Mouse (Mus musculus) c-Kit-negative CD71-positive TER-119-positive erythroid progenitor cells, embryonic 14.5 days (primary cell): ENCODE results near the gene Supt3.

Experiments
- DNase-seq: peaks from one replicate; pipeline ENCODE4 v3.0.0-alpha.2; 2013; ENCODE audit warnings: low read depth, low spot score

Gene Supt3

DNA sequence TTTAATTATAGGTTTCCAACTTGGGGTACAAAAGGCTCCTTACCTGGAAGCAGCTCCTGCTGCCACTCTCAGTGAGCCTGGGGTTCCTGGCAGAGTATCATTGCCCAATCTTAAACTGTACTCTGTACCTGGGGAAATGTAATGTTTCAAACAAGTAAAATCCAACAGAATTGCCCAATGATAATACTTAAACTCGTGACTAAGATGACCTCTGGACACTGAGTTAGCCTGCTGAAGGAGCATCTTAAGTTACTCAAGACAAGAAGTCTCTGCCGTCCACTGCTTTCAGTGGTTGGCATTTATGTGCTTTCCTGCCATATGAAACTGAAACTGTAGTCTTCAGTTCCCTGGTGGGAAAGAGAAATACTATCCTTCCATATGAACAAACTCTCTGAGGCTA lies 279.9 kb downstream of the Supt3 start:
- DNase-seq: no peak

DNA sequence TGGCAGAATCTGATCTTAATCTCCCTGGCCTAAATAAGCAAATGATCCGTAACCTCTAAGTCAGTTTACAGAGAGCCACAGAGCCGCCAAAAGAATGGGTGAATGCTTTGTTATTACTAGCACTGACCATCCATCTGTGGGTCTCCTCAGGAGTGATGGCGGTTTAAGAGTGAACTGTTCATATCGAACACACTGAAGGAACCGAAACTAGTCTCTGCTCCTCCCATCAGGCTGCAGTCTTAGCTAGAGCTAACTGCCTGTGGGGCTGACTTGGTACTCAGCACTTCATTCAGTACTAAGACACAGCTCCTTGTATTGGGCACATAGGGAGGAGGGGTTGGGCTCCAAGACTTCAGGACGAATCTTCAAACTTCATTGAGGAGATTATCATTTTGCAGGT lies 280.8 kb downstream of the Supt3 start:
- no peak for DNase-seq

DNA sequence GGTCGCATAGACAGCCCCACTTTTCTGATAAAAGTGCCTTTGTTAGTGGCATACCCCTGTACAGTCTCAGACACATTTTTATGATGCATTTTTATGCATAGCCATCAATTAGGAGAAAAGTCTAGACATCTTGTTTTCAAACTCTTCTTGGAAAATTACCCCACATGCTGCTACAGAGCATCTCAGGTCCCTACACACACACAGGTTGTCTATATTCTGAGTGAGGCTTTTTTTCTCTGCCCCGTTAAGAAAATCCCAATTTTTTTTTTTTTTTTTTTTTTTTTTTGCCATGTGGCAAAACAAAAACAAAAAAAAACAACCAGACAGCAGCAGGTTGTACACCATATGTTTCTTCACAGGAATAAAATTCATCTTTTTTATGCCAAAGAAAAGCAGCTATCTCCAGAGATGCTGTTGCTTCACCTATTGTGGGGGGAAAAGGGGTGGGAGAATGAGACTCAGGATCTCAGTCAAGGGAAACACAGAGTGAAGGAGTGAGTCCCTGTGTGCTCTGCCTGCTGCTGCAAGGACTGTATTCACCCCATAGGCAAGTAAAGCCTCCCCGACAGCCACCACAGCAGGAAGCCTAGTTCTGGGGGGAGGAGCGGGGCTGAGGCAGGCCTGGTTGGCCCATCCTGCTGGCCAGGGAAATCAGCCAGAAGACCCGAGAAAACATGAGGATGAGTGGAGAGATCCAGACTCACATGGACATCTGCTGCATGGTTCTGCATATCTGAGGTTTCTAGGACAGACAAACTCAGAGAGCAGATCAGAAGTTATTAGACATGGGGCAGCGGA lies 281.8 kb downstream of the Supt3 start:
- no peak for DNase-seq

DNA sequence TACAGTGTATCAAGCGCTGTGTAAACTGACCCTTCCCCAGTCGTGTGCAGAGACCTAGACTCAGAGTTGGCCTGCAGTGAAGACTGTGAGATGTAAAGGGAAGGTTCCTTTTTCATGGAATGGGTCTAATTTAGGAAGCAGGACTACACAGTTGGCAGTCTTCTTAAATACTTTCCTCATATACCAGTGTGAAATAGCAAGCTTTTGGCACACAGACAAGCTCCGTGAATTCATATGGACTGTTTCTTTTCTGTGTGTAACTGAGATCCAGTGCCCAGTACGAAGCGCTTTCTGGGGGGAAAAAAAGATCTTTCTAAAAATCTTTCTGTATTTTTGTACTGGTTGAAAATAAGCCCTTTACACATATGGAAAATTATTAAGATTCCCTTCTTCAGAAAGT lies 286.8 kb downstream of the Supt3 start:
- DNase-seq: no peak

DNA sequence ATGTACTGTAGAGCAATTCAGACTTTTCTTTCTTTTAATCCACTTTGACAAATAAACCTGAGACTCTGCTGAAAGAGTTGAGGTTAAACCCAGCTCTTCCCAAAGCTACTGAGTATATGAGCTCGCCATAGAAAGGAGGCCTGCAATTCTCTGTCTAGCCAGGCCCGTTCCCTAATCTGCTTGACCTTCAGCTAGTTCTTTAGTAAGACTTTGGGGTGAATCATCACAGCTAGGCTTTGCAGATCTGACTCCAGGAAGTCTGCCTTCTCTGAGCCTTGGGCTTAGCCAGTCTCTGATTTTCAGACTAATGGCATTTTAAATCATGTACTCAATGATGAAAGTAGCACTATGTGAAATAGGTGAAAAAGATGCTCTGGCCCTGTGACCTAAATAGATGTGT lies 288.5 kb downstream of the Supt3 start:
- DNase-seq: no peak

DNA sequence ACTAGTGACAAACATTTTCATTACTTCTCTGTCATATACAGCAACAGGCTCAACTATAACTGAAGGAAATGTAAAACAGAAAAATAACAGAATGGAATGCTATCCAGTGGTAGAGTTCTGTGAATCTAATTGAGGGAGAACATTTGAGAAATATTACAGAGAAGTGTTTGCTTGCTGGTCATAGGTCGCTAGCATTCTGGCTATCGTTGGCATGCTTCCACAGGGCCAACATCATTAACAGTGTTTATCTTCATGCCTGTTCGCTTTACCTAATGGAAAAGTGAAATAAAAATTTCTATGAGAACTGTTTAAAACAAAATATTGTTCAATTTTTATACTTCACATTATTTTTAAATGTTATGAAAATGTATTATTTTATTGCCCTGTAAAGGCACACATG lies 290.5 kb downstream of the Supt3 start:
- DNase-seq: no peak

DNA sequence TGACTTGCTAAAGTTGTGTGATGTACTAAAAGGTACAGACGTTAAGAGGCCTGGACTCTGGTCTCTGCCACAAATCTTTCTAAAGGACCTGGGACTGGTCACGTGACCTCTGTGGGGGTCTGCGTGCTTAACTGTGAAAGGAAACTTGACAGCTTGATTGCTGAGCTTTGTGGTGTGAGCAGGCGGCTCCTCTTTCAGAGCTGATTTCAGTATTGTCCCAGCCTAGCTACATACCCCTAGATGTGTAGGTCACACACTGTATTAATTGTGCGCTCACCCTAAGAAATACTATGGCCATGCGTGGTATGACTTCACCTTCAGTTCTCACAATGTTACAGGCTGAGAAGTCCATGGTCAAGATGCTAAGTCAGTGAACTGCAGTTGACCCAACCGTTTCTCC lies 291.4 kb downstream of the Supt3 start:
- no peak for DNase-seq

DNA sequence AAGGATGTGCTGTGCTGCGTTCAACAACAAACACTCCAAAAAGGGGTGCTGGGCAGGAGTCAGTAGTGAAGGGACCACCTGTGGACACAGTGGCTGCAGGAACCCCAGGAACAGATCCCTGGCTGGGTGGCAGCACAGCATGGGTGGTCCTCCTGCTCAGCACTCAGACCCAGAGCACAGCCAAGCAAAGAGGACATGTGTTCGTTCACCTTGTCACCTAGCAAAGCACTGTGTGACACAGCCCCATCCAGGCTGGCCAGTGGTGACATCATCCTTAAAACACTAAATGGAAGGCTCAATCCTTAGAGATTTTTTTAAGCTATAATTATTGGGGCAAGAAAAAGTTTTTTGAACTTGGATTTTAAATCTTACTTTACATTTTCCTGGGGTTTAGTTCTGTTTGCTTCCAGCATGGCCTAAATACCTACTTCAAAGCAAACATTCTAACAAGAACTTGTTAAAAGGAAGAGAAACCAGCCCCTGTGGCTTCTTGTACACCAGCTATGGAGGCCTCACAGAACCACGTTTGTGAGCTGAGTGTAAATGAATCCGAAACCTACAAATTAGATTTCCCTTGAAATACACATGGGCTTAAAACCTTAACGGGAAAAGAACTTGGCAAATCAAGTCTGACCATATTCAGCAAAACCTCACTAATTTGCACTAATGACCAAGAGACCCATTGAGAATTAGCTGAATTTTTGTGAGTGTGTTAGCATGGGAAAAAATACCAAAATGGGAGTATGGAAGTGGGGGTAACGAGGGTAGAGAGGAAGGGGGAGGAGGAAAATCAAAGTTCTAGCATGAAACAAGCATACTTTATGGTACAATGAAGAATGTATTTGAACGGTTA lies 295.8 kb downstream of the Supt3 start:
- DNase-seq: no peak

DNA sequence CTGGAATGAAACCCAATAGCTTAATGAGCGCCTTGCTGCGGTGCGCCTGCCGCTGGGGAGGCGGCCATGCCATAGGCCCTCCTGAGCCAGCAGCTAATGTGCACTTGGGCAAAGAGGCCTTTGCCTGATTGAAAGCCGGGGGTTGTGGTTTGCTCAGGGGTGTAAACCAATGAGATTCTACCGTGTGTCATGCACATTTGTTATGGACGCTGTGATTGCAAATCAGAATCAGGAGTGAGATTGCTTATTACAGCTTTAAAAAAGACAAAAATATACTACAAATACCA lies 296.3 kb downstream of the Supt3 start:
- no peak for DNase-seq

DNA sequence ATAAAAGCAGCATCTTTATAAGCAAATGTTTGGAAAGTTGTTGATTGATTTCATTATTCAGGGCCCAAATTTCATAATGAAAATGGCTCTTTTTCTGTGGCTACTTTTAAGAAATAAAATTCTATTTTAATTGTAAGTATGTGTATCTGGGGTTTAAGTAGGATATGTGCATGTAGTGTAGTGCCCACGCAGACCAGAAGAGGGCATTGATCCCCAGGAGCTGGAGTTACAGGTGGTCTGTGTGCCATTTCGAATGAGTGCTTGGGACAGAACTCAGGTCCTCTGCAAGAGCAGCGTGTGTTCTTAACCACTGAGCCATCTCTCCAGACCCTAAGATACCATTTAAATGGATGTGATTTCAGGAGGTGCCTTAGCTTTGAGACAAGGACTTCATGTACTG lies 296.8 kb downstream of the Supt3 start:
- DNase-seq: no peak

DNA sequence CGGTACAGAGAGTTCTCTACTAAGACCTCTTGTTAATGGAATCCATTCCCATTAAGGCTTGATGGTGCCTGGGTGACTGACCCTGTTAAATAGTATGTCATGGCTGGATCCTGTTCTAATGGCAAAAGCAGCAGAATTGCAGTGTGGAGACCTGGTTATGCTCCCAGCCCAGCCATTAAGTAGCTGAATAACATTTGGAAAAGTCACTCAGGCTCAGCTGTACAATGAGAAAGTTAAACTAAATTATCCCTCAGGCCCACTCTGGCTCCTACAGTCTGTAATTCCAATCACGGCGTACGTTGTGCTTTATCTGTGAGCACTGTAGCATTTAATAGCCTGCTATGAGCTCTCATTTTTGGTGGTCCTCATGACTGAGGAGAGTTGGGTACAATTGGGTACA lies 300.0 kb downstream of the Supt3 start:
- no peak for DNase-seq

DNA sequence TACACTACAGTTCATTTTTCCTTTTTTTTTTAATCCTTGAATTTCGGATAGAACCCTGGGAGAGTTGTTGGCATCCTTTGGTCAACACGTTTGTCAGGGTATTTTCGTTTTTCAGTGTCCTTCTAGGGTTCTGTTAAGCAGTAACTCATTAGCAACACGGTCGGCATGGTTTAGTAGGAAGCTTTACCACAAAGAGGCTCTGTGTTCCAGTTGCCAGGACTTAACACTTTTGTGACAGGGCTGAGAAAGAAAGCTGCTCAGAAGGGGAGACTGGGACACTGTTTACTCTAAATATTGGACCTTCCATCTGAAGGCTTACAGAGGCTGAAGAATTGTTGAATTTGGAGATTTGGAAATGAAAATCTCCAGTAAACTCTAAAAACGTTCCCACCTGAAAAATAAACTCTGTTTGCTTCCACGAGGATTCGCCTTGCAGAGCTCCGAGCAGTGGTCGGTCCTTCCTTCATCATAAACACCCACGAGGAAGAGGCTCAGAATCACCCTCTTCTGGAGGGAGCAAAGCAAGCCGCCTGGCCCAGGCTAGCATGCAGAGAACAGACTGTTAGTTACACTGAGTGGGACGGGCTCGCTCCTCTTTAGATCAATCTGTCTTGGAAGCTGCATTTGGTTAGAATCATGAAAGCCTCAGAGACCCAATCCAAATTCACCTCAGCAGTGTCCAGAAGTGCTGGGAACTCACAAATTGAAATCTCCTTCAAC lies 301.1 kb downstream of the Supt3 start:
- no peak for DNase-seq

DNA sequence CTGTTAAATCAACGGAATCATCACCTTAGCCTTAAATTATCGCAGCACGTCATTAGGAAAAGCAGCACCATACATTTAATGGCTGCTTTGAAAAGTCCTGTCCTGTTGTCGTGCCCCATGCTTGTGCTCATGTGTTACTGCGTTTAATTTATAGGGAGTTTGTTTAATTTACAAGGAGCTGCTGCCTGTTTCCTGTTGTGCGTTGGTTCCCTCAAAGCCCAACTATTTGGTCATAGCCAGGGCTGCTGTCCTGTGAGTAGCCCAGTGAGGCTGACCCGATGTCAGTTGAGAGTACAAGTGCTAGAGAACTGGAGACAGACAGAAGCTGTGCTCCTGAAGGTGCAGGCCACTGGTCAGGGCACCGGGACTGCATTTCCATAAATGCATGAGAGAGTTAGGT lies 304.6 kb downstream of the Supt3 start:
- DNase-seq: no peak

DNA sequence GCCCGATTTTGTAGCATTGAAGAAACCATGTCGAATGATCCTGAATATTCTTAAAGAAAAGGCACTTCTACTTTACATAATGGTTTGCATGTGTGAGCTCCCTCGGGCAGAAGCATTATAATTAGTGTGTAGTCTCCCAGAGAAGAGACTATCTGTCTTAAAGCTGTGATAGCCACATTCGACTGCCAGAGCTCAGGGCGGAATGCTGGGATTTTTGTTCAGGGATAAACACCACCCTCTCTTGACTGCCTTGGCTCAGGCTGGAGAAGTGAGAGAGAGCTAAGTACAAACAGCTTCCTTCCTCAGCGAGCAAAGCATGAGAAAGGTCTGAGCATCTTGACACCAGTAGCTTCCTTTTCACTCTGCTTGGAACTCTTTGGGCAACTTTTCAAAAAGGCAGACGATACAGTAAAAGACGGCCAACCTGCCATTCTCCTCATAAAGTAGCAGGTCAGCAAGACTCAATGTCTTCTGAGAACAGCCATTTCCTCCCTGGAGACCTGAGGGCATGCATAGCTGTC lies 305.1 kb downstream of the Supt3 start:
- DNase-seq: no peak

DNA sequence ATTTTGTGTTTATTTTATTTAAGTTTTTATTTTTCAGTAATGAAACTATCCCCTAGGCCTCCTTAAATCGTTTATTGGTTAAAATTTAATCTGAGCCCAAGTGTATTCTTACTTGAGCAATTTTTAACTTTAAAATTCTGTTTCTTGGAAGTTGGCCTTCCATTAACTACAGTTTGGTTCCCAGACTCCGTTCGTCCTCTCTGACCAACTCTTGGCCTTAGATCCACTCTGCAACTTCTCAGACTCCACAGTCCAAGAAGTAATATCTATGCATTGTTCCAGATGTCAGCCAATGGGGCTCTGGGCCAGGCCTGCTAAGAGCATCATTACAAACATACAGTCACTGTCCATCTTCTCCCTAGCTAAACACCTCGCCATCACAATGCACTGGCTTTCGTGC lies 309.4 kb downstream of the Supt3 start:
- DNase-seq: no peak

DNA sequence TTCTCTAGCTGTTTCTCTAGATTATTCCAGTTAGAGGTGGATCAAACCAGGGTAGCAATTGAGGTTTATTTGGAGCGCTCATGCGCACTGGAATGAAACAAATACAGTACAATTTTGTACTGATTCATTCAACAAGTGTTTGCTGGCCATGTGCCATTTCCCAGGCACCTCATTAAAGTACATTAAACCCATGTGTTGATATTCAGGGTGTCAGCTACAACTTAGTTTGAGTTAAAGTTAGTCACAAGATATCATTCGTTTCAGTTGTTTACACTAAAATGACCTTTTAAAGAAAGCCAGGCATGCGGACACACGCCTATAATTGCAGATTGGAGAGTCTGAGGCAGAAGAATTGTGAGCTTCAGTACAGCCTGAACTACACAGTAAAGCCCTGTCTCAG lies 310.1 kb downstream of the Supt3 start:
- no peak for DNase-seq

DNA sequence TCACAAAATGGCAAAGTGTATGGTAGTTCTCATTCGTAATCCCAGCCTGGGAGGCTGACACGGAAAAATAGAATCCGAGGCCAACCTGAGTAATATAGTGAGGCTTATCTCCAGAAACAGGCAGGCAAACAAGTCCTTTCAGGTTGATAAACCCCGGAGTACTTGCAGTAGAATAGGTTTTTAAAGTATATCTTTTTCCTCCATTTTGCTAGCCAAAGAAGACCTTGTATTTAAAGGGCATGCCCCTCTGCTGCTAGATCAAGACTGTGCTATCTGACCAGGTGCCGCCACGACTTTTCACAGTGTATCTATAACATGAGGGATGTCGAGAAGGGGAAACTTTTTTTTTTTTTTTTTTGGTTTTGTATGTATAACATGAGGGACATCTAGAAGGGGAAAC lies 324.1 kb downstream of the Supt3 start:
- no peak for DNase-seq

DNA sequence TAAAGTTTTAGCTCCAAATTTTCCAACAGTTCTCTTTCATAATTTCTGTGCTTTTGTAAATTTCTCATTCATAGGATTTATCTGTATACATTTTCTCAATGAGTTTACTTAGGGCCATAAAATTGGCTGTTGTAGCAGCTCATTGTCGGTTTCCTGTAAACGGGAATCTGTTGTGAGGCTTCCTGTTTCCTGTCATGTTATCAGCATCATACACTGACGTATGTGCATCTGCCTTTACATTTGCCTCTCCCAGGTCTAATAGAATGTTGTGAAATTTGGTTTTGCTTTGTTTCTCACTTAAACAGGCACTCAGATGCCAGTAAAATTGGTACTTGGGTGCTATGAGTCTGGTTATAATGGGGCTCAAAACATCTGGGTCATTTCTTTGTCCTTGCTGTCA lies 338.4 kb downstream of the Supt3 start:
- DNase-seq: no peak

DNA sequence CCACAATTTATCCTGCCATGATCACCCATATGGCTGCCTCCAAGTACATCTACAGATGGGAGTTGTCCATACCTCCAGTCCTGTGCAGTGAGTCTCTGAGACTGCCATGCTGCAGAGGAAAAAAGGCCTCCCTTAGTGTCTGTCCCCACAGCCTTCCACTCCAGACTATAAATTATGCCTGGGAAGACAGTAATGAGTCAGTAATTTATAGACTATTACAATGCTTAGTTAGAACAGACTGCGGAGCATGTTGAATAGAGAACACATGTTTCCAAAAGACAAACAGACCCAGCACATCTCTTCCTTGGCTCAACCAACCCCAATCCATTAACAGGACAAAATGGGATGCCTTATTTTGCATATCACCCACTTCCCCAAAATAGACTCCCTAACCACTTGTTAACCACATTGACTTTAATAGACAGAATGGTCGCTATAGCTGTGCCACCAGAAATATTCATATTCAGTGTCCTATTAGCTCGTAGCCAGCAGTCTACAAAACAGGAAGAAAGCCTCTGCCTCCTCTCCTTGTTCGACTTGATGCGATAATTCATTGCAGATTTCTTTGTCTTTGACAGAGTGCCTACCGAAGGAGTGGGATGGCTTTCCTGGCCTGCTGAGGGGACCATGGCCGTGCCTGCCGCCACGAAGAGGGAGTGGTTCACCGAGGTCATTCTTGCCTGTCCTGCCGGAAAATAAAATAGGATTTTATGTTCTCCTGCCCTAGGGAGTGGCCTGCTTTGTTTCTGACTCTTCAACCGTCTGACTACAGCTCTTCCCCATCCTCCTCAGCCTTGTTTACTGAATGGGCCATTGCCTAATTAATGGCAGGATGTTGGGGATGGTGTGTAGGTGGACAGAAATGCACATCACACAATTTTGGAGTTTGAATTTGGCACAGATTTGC lies 341.9 kb downstream of the Supt3 start:
- DNase-seq: no peak

DNA sequence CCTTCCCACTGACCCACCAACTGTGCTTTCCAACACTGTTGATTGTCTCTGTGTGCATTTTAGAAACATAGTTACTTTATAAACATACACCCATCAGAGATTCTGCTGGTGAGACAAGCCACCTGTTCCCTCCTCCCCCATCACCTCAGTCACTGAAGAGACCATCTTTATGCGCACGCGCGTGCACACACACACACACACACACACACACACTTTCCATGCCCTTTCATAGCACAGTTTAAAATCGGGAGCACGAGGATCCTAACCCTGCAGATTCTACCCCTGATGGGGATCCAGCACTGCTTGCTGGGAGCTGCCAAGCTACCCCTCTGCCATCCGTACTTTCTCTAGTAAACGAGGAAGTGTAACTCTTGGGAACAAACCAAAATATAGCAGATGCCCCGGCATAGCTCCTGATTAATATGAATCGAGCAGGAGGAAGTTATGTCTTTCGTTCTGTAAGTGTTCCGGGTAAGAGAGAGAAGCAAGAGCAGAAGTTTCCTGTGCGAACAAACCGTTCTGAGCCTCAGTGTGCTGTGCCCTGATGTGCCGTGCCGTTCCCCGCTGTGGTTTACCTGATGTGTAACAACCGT lies 342.8 kb downstream of the Supt3 start:
- no peak for DNase-seq

DNA sequence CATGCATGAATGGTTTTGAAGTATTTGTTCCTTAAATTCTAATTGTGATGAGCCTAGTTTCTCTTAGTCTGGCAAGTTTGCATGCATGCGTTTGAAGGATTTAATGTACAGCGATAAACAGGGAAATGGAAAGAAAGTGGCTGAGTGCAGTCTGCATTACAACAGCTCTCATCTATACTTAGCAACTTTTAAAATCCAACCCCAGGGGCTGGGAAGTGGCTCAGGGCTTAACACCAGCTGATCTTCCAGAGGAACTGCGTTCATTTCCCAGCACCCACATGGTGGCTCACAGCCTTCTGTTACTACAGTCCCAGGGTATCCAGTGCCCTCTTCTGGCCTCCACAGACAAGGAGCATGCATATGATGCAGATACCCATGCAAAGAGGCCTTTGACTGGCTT lies 346.9 kb downstream of the Supt3 start:
- DNase-seq: no peak
